Mouse (Mus musculus) testis, adult 2 months (tissue): Measurements from ENCODE around the gene Sbno2.

ENCODE experiments used
- CTCF ChIP-seq: fragments of 200-500 bp; IDR thresholded peaks from 2 replicates; pipeline ENCODE4 v1.5.1; 2012; ENCODE audit warnings: low read depth, mild to moderate bottlenecking, inconsistent platforms, low read length, moderate library complexity; ENCODE audit not compliant: control insufficient read depth, insufficient read depth, insufficient replicate concordance
- POLR2A ChIP-seq: fragments of 200-500 bp; IDR thresholded peaks from 2 replicates; pipeline ENCODE4 v1.6.1; 2012; ENCODE audit warnings: low read depth, mild to moderate bottlenecking, inconsistent platforms, low read length, moderate library complexity; ENCODE audit not compliant: control insufficient read depth

- TF ChIP-seq CTCF (no peak), POLR2A (no peak)
Observed at GRCm38 (mm10) chr10:80050244-80050643, 55.1 kb downstream of the Sbno2 start.
